Mouse (Mus musculus): ENCODE results near the gene Galnt7. TPM values are rescaled to one million over a fixed set of nuclear protein-coding genes. Genes with fewer than 3 reads are reported as not detected.
A peak's percentile ranks its signal among the peaks of the same experiment; 100 is the strongest.

Galnt7 gene
- 10.8 and 12.1 TPM in 2 replicates for polyA plus RNA-seq (2015; fragmentation: Nextera tagmentation; extraction: Ambion mirVana)

GRCm38 (mm10) chr8:57652456-57653055, at the start of gene Galnt7:
Gene Galnt7, minus strand, starts transcription at chr8:57653032.
- Histone ChIP-seq H3K9ac (peak within 1 kb of the TSS; percentile 95), H3K27me3 (no peaks in the 10 kb centered on the region), H3K9me3 (no peaks in the 10 kb centered on the region), H3K4me3 (peak within 1 kb of the TSS; percentile 76), H3K4me1 (peaks cover 14% of the 10 kb centered on the region), H3K4me2 (peak within 1 kb of the TSS; percentile 90), H3K36me3 (no peaks in the 10 kb centered on the region), H3K27ac (peak within 1 kb of the TSS; percentile 95)
- ATAC-seq (ENCODE audit: borderline replicate concordance, extremely low read depth, low FRiP score, low TSS enrichment) = peak; percentile 91
- WGBS = under 1% methylated on average over 66 of the region's 74 CpGs

GRCm38 (mm10) chr8:57688633-57689032, 35.8 kb upstream of the Galnt7 start:
- no peaks in the 10 kb centered on the region for H3K9me3 ChIP-seq
- no peak for ATAC-seq (ENCODE audit: borderline replicate concordance, extremely low read depth, low FRiP score, low TSS enrichment)
- no peaks in the 10 kb centered on the region for H3K4me1 ChIP-seq
- no peak overlapping the region for H3K27ac ChIP-seq
- no peak overlapping the region for H3K4me3 ChIP-seq
- H3K9ac ChIP-seq = no peak overlapping the region
- no peaks in the 10 kb centered on the region for H3K27me3 ChIP-seq
- WGBS = 52% methylated on average over 7 of the region's 7 CpGs
- H3K4me2 ChIP-seq = no peak overlapping the region
- H3K36me3 ChIP-seq = no peaks in the 10 kb centered on the region

GRCm38 (mm10) chr8:57685803-57686202, 33.0 kb upstream of the Galnt7 start:
- Histone ChIP-seq H3K27ac (no peak overlapping the region), H3K9ac (no peak overlapping the region), H3K27me3 (no peaks in the 10 kb centered on the region), H3K36me3 (no peaks in the 10 kb centered on the region), H3K4me3 (no peak overlapping the region), H3K4me2 (no peak overlapping the region), H3K4me1 (no peaks in the 10 kb centered on the region), H3K9me3 (no peaks in the 10 kb centered on the region)
- ATAC-seq (ENCODE audit: borderline replicate concordance, extremely low read depth, low FRiP score, low TSS enrichment) = no peak
- WGBS = 84% methylated on average over 3 of the region's 3 CpGs

GRCm38 (mm10) chr8:57680044-57680443, 27.2 kb upstream of the Galnt7 start:
- H3K36me3 ChIP-seq = no peaks in the 10 kb centered on the region
- 75% methylated on average over 5 of the region's 5 CpGs for WGBS
- no peak overlapping the region for H3K4me3 ChIP-seq
- no peak for ATAC-seq (ENCODE audit: borderline replicate concordance, extremely low read depth, low FRiP score, low TSS enrichment)
- no peak overlapping the region for H3K9ac ChIP-seq
- H3K27me3 ChIP-seq = no peaks in the 10 kb centered on the region
- H3K9me3 ChIP-seq = no peaks in the 10 kb centered on the region
- no peaks in the 10 kb centered on the region for H3K4me1 ChIP-seq
- no peak overlapping the region for H3K4me2 ChIP-seq
- no peak overlapping the region for H3K27ac ChIP-seq

- Histone ChIP-seq H3K4me2 (no peak overlapping the region), H3K4me1 (no peaks in the 10 kb centered on the region), H3K27ac (no peak overlapping the region), H3K4me3 (no peak overlapping the region), H3K9me3 (no peaks in the 10 kb centered on the region), H3K9ac (no peak overlapping the region), H3K36me3 (no peaks in the 10 kb centered on the region), H3K27me3 (no peaks in the 10 kb centered on the region)
- WGBS = 78% methylated on average over 2 of the region's 2 CpGs
- ATAC-seq (ENCODE audit: borderline replicate concordance, extremely low read depth, low FRiP score, low TSS enrichment) = no peak
These were observed 11.3 kb upstream of the Galnt7 start for GRCm38 (mm10) chr8:57664121-57664520.

- Histone ChIP-seq H3K27ac (no peak overlapping the region), H3K9me3 (no peaks in the 10 kb centered on the region), H3K36me3 (no peaks in the 10 kb centered on the region), H3K4me1 (no peaks in the 10 kb centered on the region), H3K4me2 (no peak overlapping the region), H3K4me3 (no peak overlapping the region), H3K27me3 (no peaks in the 10 kb centered on the region), H3K9ac (no peak overlapping the region)
- no peak for ATAC-seq (ENCODE audit: borderline replicate concordance, extremely low read depth, low FRiP score, low TSS enrichment)
- WGBS = 86% methylated on average over 2 of the region's 2 CpGs
These were observed 7.2 kb upstream of the Galnt7 start for GRCm38 (mm10) chr8:57660019-57660418.

GRCm38 (mm10) chr8:57656446-57656845, 3.6 kb upstream of the Galnt7 start:
- no peak overlapping the region for H3K4me3 ChIP-seq
- H3K4me1 ChIP-seq = peaks cover 11% of the 10 kb centered on the region
- 53% methylated on average over 6 of the region's 6 CpGs for WGBS
- no peak overlapping the region for H3K27ac ChIP-seq
- no peaks in the 10 kb centered on the region for H3K9me3 ChIP-seq
- ATAC-seq (ENCODE audit: borderline replicate concordance, extremely low read depth, low FRiP score, low TSS enrichment) = no peak
- H3K27me3 ChIP-seq = no peaks in the 10 kb centered on the region
- no peaks in the 10 kb centered on the region for H3K36me3 ChIP-seq
- H3K9ac ChIP-seq = no peak overlapping the region
- no peak overlapping the region for H3K4me2 ChIP-seq

GRCm38 (mm10) chr8:57654146-57654545, 1.3 kb upstream of the Galnt7 start:
- H3K4me3 ChIP-seq = 0 out of 2 replicates have a peak overlapping the region, but pooled peaks have one; percentile 76
- peaks cover 13% of the 10 kb centered on the region for H3K4me1 ChIP-seq
- H3K27ac ChIP-seq = no peak overlapping the region; the same call in 1 of the 2 replicates
- no peaks in the 10 kb centered on the region for H3K27me3 ChIP-seq
- H3K9me3 ChIP-seq = no peaks in the 10 kb centered on the region
- H3K9ac ChIP-seq = no peak overlapping the region
- H3K4me2 ChIP-seq = peak overlapping the region; percentile 90; the same call in 1 of the 2 replicates
- WGBS = 84% methylated on average over 7 of the region's 7 CpGs
- no peak for ATAC-seq (ENCODE audit: borderline replicate concordance, extremely low read depth, low FRiP score, low TSS enrichment)
- H3K36me3 ChIP-seq = no peaks in the 10 kb centered on the region

GRCm38 (mm10) chr8:57653768-57654125, 915 bp upstream of the Galnt7 start:
- H3K9ac ChIP-seq = peak overlapping the region; percentile 95; the same call in 1 of the 2 replicates
- peaks cover 13% of the 10 kb centered on the region for H3K4me1 ChIP-seq
- no peak for ATAC-seq (ENCODE audit: borderline replicate concordance, extremely low read depth, low FRiP score, low TSS enrichment)
- 19% methylated on average over 7 of the region's 7 CpGs for WGBS
- peak overlapping the region; percentile 90 for H3K4me2 ChIP-seq
- H3K27me3 ChIP-seq = no peaks in the 10 kb centered on the region
- H3K36me3 ChIP-seq = no peaks in the 10 kb centered on the region
- peak overlapping the region; percentile 76 for H3K4me3 ChIP-seq
- H3K9me3 ChIP-seq = no peaks in the 10 kb centered on the region
- H3K27ac ChIP-seq = peak overlapping the region; percentile 95

- H3K27ac ChIP-seq = peak overlapping the region; percentile 95
- ATAC-seq (ENCODE audit: borderline replicate concordance, extremely low read depth, low FRiP score, low TSS enrichment) = peak; percentile 58
- peak overlapping the region; percentile 90 for H3K4me2 ChIP-seq
- H3K9ac ChIP-seq = peak overlapping the region; percentile 95
- peaks cover 13% of the 10 kb centered on the region for H3K4me1 ChIP-seq
- WGBS = 1% methylated on average over 27 of the region's 38 CpGs
- H3K27me3 ChIP-seq = no peaks in the 10 kb centered on the region
- H3K9me3 ChIP-seq = no peaks in the 10 kb centered on the region
- no peaks in the 10 kb centered on the region for H3K36me3 ChIP-seq
- H3K4me3 ChIP-seq = peak overlapping the region; percentile 76
These were observed 380 bp upstream of the Galnt7 start for GRCm38 (mm10) chr8:57653056-57653767.

GRCm38 (mm10) chr8:57651689-57652455, 960 bp downstream of the Galnt7 start:
- ATAC-seq (ENCODE audit: borderline replicate concordance, extremely low read depth, low FRiP score, low TSS enrichment) = peak; percentile 88
- H3K4me2 ChIP-seq = peak overlapping the region; percentile 90
- under 1% methylated on average over 91 of the region's 91 CpGs for WGBS

GRCm38 (mm10) chr8:57651357-57651688, 1.5 kb downstream of the Galnt7 start:
- peaks cover 20% of the 10 kb centered on the region for H3K4me1 ChIP-seq
- H3K4me3 ChIP-seq = peak overlapping the region; percentile 76
- H3K27ac ChIP-seq = peak overlapping the region; percentile 95
- peak overlapping the region; percentile 95 for H3K9ac ChIP-seq
- peak overlapping the region; percentile 90 for H3K4me2 ChIP-seq
- WGBS = under 1% methylated on average over 8 of the region's 8 CpGs
- ATAC-seq (ENCODE audit: borderline replicate concordance, extremely low read depth, low FRiP score, low TSS enrichment) = peak; percentile 6; the same call in 1 of the 2 replicates
- no peaks in the 10 kb centered on the region for H3K27me3 ChIP-seq
- H3K36me3 ChIP-seq = no peaks in the 10 kb centered on the region
- no peaks in the 10 kb centered on the region for H3K9me3 ChIP-seq

More at GRCm38 (mm10) chr8:57651689-57652455, 960 bp downstream of the Galnt7 start:
- Histone ChIP-seq H3K27ac (peak overlapping the region; percentile 95), H3K9ac (peak overlapping the region; percentile 95), H3K4me1 (peaks cover 20% of the 10 kb centered on the region), H3K9me3 (no peaks in the 10 kb centered on the region), H3K36me3 (no peaks in the 10 kb centered on the region), H3K27me3 (no peaks in the 10 kb centered on the region), H3K4me3 (peak overlapping the region; percentile 76)

Data from lung, embryonic 15.5 days (tissue).